8 mouse cellular contexts compared by ENCODE assay signal in genomic region chr7:27526039-27526827, GRCm38 (mm10). TPM values are rescaled to one million over a fixed set of nuclear protein-coding genes. Genes with fewer than 3 reads are reported as not detected.
DNase-seq lines count a peak whose midpoint lies in the region; ATAC-seq and TF ChIP-seq lines count a peak whose summit lies in the region.

No protein-coding gene starts in this region.

- no peak overlapping the region for H3K27ac ChIP-seq in embryonic facial prominence, embryonic 12.5 days
- H3K27ac ChIP-seq in heart, embryonic 13.5 days (replicated peaks), result 0 out of 2 replicates have a peak overlapping the region, but pooled peaks have one; percentile 4
- no peak overlapping the region for H3K27ac ChIP-seq in kidney, embryonic 16.5 days (ENCODE audit: low read length)
- H3K27ac ChIP-seq in liver, embryonic 11.5 days (ENCODE audit: low read depth, low read length), result peak overlapping the region; percentile 40
- H3K27ac ChIP-seq in stomach, embryonic 15.5 days, result 0 out of 2 replicates have a peak overlapping the region, but pooled peaks have one; percentile 6

- no peak overlapping the region for H3K4me2 ChIP-seq in embryonic facial prominence, embryonic 12.5 days (replicated peaks)
- peak overlapping the region; percentile 28; the same call in 1 of the 2 replicates for H3K4me2 ChIP-seq in heart, embryonic 13.5 days
- H3K4me2 ChIP-seq in kidney, embryonic 16.5 days (replicated peaks; ENCODE audit: low read depth, low read length), result no peak overlapping the region
- H3K4me2 ChIP-seq in liver, embryonic 11.5 days, result peak overlapping the region; percentile 41
- H3K4me2 ChIP-seq in stomach, embryonic 15.5 days, result no peak overlapping the region

- no peaks in the 10 kb centered on the region for H3K79me2 ChIP-seq in C2C12 (ENCODE audit: control insufficient read depth, insufficient read depth)

- no peak overlapping the region for H3K4me3 ChIP-seq in C2C12 (ENCODE audit: insufficient read depth, poor library complexity, severe bottlenecking)
- no peak overlapping the region for H3K4me3 ChIP-seq in embryonic facial prominence, embryonic 12.5 days
- H3K4me3 ChIP-seq in heart, embryonic 13.5 days, result no peak overlapping the region
- no peak overlapping the region for H3K4me3 ChIP-seq in kidney, embryonic 16.5 days (ENCODE audit: low read length)
- no peak overlapping the region for H3K4me3 ChIP-seq in liver, embryonic 11.5 days (ENCODE audit: low read depth, low read length)
- H3K4me3 ChIP-seq in stomach, embryonic 15.5 days (replicated peaks), result no peak overlapping the region

- H3K9me3 ChIP-seq in embryonic facial prominence, embryonic 12.5 days, result no peaks in the 10 kb centered on the region
- H3K9me3 ChIP-seq in heart, embryonic 13.5 days, result no peaks in the 10 kb centered on the region
- H3K9me3 ChIP-seq in kidney, embryonic 16.5 days (ENCODE audit: low read length), result no peaks in the 10 kb centered on the region
- H3K9me3 ChIP-seq in liver, embryonic 11.5 days (ENCODE audit: control insufficient read depth, low read length), result no peaks in the 10 kb centered on the region
- no peaks in the 10 kb centered on the region for H3K9me3 ChIP-seq in stomach, embryonic 15.5 days

- no peaks in the 10 kb centered on the region for H3K79me3 ChIP-seq in C2C12 (ENCODE audit: low read depth)

- H3K4me1 ChIP-seq in embryonic facial prominence, embryonic 12.5 days, result no peaks in the 10 kb centered on the region
- H3K4me1 ChIP-seq in heart, embryonic 13.5 days, result peaks cover 10% of the 10 kb centered on the region
- no peaks in the 10 kb centered on the region for H3K4me1 ChIP-seq in kidney, embryonic 16.5 days (ENCODE audit: insufficient read depth, low read length)
- peaks cover 7% of the 10 kb centered on the region for H3K4me1 ChIP-seq in liver, embryonic 11.5 days (replicated peaks; ENCODE audit: control insufficient read depth, insufficient read depth, low read length)
- H3K4me1 ChIP-seq in stomach, embryonic 15.5 days, result no peaks in the 10 kb centered on the region

- WGBS in embryonic facial prominence, embryonic 12.5 days, result 26% methylated on average over 10 of the region's 10 CpGs
- 20% methylated on average over 10 of the region's 10 CpGs for WGBS in heart, embryonic 13.5 days
- 25% methylated on average over 10 of the region's 10 CpGs for WGBS in kidney, embryonic 16.5 days
- 23% methylated on average over 10 of the region's 10 CpGs for WGBS in liver, embryonic 11.5 days
- WGBS in stomach, embryonic 15.5 days, result 23% methylated on average over 10 of the region's 10 CpGs

- DNase-seq in adrenal gland, postnatal 36 days, result peak; percentile 84 to 85
- DNase-seq in liver, embryonic 11.5 days (ENCODE audit: low spot score), result peak; percentile 69
- peak; percentile 88 for DNase-seq in naive thymus-derived CD4-positive, alpha-beta T cell, adult 2 months (ENCODE audit: low read depth)

- TF ChIP-seq CTCF in C2C12 (IDR thresholded peaks at IDR 0.05; ENCODE audit: control insufficient read depth, insufficient read depth, insufficient read length), result peak; percentile 63

- H3K9ac ChIP-seq in embryonic facial prominence, embryonic 12.5 days, result no peak overlapping the region
- peak overlapping the region; percentile 4; the same call in 1 of the 2 replicates for H3K9ac ChIP-seq in heart, embryonic 13.5 days
- H3K9ac ChIP-seq in kidney, embryonic 16.5 days (replicated peaks; ENCODE audit: low read length), result no peak overlapping the region
- H3K9ac ChIP-seq in liver, embryonic 11.5 days (ENCODE audit: low read depth, low read length), result peak overlapping the region; percentile 59; the same call in 1 of the 2 replicates
- H3K9ac ChIP-seq in stomach, embryonic 15.5 days, result no peak overlapping the region

- H3K36me3 ChIP-seq in C2C12 (ENCODE audit: control insufficient read depth, insufficient read depth), result no peaks in the 10 kb centered on the region
- H3K36me3 ChIP-seq in embryonic facial prominence, embryonic 12.5 days, result peaks cover 16% of the 10 kb centered on the region
- peaks cover 25% of the 10 kb centered on the region for H3K36me3 ChIP-seq in heart, embryonic 13.5 days
- H3K36me3 ChIP-seq in kidney, embryonic 16.5 days (ENCODE audit: insufficient read depth, low read length), result 0 out of 2 replicates have a peak, but pooled peaks cover 7% of the 10 kb centered on the region
- no peaks in the 10 kb centered on the region for H3K36me3 ChIP-seq in liver, embryonic 11.5 days (ENCODE audit: control insufficient read depth, insufficient read depth, low read length)
- 0 out of 2 replicates have a peak, but pooled peaks cover 2% of the 10 kb centered on the region for H3K36me3 ChIP-seq in stomach, embryonic 15.5 days

- no peaks in the 10 kb centered on the region for H3K27me3 ChIP-seq in C2C12 (ENCODE audit: control insufficient read depth, insufficient read depth, insufficient read length)
- H3K27me3 ChIP-seq in embryonic facial prominence, embryonic 12.5 days, result no peaks in the 10 kb centered on the region
- no peaks in the 10 kb centered on the region for H3K27me3 ChIP-seq in heart, embryonic 13.5 days (replicated peaks)
- H3K27me3 ChIP-seq in kidney, embryonic 16.5 days (ENCODE audit: insufficient read depth, low read length), result no peaks in the 10 kb centered on the region
- no peaks in the 10 kb centered on the region for H3K27me3 ChIP-seq in liver, embryonic 11.5 days (replicated peaks; ENCODE audit: control insufficient read depth, insufficient read depth, low read length)
- H3K27me3 ChIP-seq in stomach, embryonic 15.5 days (replicated peaks), result no peaks in the 10 kb centered on the region

- peak; percentile 54; the same call in 1 of the 2 replicates for ATAC-seq in embryonic facial prominence, embryonic 12.5 days (ENCODE audit: insufficient number of reproducible peaks, insufficient read depth, low FRiP score, low TSS enrichment)
- ATAC-seq in heart, embryonic 13.5 days (ENCODE audit: extremely low read depth, insufficient number of reproducible peaks, low FRiP score, low TSS enrichment), result no peak; the same call in 1 of the 2 replicates
- ATAC-seq in kidney, embryonic 16.5 days (ENCODE audit: low FRiP score, low TSS enrichment), result peak; percentile 64
- peak; percentile 89 for ATAC-seq in liver, embryonic 11.5 days (replicated peaks; ENCODE audit: low FRiP score)
- peak; percentile 83 for ATAC-seq in stomach, embryonic 15.5 days (ENCODE audit: insufficient read depth, low FRiP score, low read depth)

- H3ac ChIP-seq in C2C12 (ENCODE audit: control insufficient read depth, insufficient read length, low read depth), result no peak overlapping the region

TF ChIP-seq in C2C12, 6 proteins besides CTCF, POLR2A, EP300 and RAD21 (continues in another document):
- no peak for TF ChIP-seq FOSL1 (IDR thresholded peaks at IDR 0.05; ENCODE audit: insufficient read depth, low read length, poor library complexity, severe bottlenecking)

RNA-seq across cellular contexts. Expression of gene Hipk4, which starts 3.2 kb away (rescaled TPM):
- polyA plus RNA-seq in C2C12 (2012; fragmentation: generic; extraction: Trizol), result 0.70 TPM
- total RNA-seq in adrenal gland, postnatal 36 days (2021), result under 1 TPM; 0.23 to 0.26 TPM
- polyA plus RNA-seq in embryonic facial prominence, embryonic 12.5 days (2016; fragmentation: Nextera tagmentation; extraction: Ambion mirVana), result 0.95 and 1.0 TPM in 2 replicates
- polyA plus RNA-seq in heart, embryonic 13.5 days (2015; fragmentation: Nextera tagmentation; extraction: Ambion mirVana), result 0.20 and 0.36 TPM in 2 replicates
- polyA plus RNA-seq in kidney, embryonic 16.5 days (2015; fragmentation: Nextera tagmentation; extraction: Ambion mirVana), result 0.70 and 0.73 TPM in 2 replicates
- polyA plus RNA-seq in liver, embryonic 11.5 days (2014; fragmentation: Nextera tagmentation; extraction: Ambion mirVana), result 0.33 and 0.40 TPM in 2 replicates
- polyA plus RNA-seq in stomach, embryonic 15.5 days (2015; fragmentation: Nextera tagmentation; extraction: Ambion mirVana), result 0.67 and 0.86 TPM in 2 replicates

RNA-seq across cellular contexts. Expression of gene Pld3, which starts 26.8 kb away (rescaled TPM):
- 60.5 TPM for polyA plus RNA-seq in C2C12 (2012; fragmentation: generic; extraction: Trizol)
- 100 to 1,000 TPM; 106 to 146 TPM for total RNA-seq in adrenal gland, postnatal 36 days (2021)
- 68.1 and 77.9 TPM in 2 replicates for polyA plus RNA-seq in embryonic facial prominence, embryonic 12.5 days (2016; fragmentation: Nextera tagmentation; extraction: Ambion mirVana)
- 62.5 and 65.9 TPM in 2 replicates for polyA plus RNA-seq in heart, embryonic 13.5 days (2015; fragmentation: Nextera tagmentation; extraction: Ambion mirVana)
- polyA plus RNA-seq in kidney, embryonic 16.5 days (2015; fragmentation: Nextera tagmentation; extraction: Ambion mirVana), result 121 and 122 TPM in 2 replicates
- 39.3 and 44.4 TPM in 2 replicates for polyA plus RNA-seq in liver, embryonic 11.5 days (2014; fragmentation: Nextera tagmentation; extraction: Ambion mirVana)
- 77.5 and 81.0 TPM in 2 replicates for polyA plus RNA-seq in stomach, embryonic 15.5 days (2015; fragmentation: Nextera tagmentation; extraction: Ambion mirVana)

RNA-seq across cellular contexts. Expression of gene 2310022A10Rik, which starts 26.8 kb away (rescaled TPM):
- 26.9 TPM for polyA plus RNA-seq in C2C12 (2012; fragmentation: generic; extraction: Trizol)
- total RNA-seq in adrenal gland, postnatal 36 days (2021), result 10 to 100 TPM; 15.0 to 15.8 TPM
- polyA plus RNA-seq in embryonic facial prominence, embryonic 12.5 days (2016; fragmentation: Nextera tagmentation; extraction: Ambion mirVana), result 33.5 and 35.8 TPM in 2 replicates
- polyA plus RNA-seq in heart, embryonic 13.5 days (2015; fragmentation: Nextera tagmentation; extraction: Ambion mirVana), result 30.6 and 34.5 TPM in 2 replicates
- 25.1 and 30.4 TPM in 2 replicates for polyA plus RNA-seq in kidney, embryonic 16.5 days (2015; fragmentation: Nextera tagmentation; extraction: Ambion mirVana)
- 33.9 and 35.1 TPM in 2 replicates for polyA plus RNA-seq in liver, embryonic 11.5 days (2014; fragmentation: Nextera tagmentation; extraction: Ambion mirVana)
- 21.0 and 23.4 TPM in 2 replicates for polyA plus RNA-seq in stomach, embryonic 15.5 days (2015; fragmentation: Nextera tagmentation; extraction: Ambion mirVana)

RNA-seq across cellular contexts. Expression of gene Prx, which starts 27.1 kb away (rescaled TPM):
- 5.3 TPM for polyA plus RNA-seq in C2C12 (2012; fragmentation: generic; extraction: Trizol)
- total RNA-seq in adrenal gland, postnatal 36 days (2021), result 1 to 10 TPM; 2.1 to 3.2 TPM
- 5.6 and 6.2 TPM in 2 replicates for polyA plus RNA-seq in embryonic facial prominence, embryonic 12.5 days (2016; fragmentation: Nextera tagmentation; extraction: Ambion mirVana)
- polyA plus RNA-seq in heart, embryonic 13.5 days (2015; fragmentation: Nextera tagmentation; extraction: Ambion mirVana), result 2.0 and 2.1 TPM in 2 replicates
- 4.9 and 5.1 TPM in 2 replicates for polyA plus RNA-seq in kidney, embryonic 16.5 days (2015; fragmentation: Nextera tagmentation; extraction: Ambion mirVana)
- polyA plus RNA-seq in liver, embryonic 11.5 days (2014; fragmentation: Nextera tagmentation; extraction: Ambion mirVana), result 0.80 and 0.84 TPM in 2 replicates
- polyA plus RNA-seq in stomach, embryonic 15.5 days (2015; fragmentation: Nextera tagmentation; extraction: Ambion mirVana), result 3.1 and 3.5 TPM in 2 replicates

RNA-seq across cellular contexts. Expression of gene Sertad1, which starts 39.5 kb away (rescaled TPM):
- 87.3 TPM for polyA plus RNA-seq in C2C12 (2012; fragmentation: generic; extraction: Trizol)
- total RNA-seq in adrenal gland, postnatal 36 days (2021), result 10 to 100 TPM; 30.0 to 38.4 TPM
- 31.1 and 32.0 TPM in 2 replicates for polyA plus RNA-seq in embryonic facial prominence, embryonic 12.5 days (2016; fragmentation: Nextera tagmentation; extraction: Ambion mirVana)
- 32.3 and 37.1 TPM in 2 replicates for polyA plus RNA-seq in heart, embryonic 13.5 days (2015; fragmentation: Nextera tagmentation; extraction: Ambion mirVana)
- 42.3 and 45.8 TPM in 2 replicates for polyA plus RNA-seq in kidney, embryonic 16.5 days (2015; fragmentation: Nextera tagmentation; extraction: Ambion mirVana)
- 23.0 and 24.3 TPM in 2 replicates for polyA plus RNA-seq in liver, embryonic 11.5 days (2014; fragmentation: Nextera tagmentation; extraction: Ambion mirVana)
- polyA plus RNA-seq in stomach, embryonic 15.5 days (2015; fragmentation: Nextera tagmentation; extraction: Ambion mirVana), result 35.3 and 36.7 TPM in 2 replicates

Comparison
In these comparisons a context has a peak if more than half of its experiments do, and no peak if none do; other contexts are left out.
1. H3K27ac ChIP-seq: peak in heart, embryonic 13.5 days (single experiment), liver, embryonic 11.5 days (single experiment) and stomach, embryonic 15.5 days (single experiment); none in embryonic facial prominence, embryonic 12.5 days (single experiment) and kidney, embryonic 16.5 days (single experiment).
2. H3K4me2 ChIP-seq: peak in heart, embryonic 13.5 days (single experiment) and liver, embryonic 11.5 days (single experiment); none in embryonic facial prominence, embryonic 12.5 days (single experiment), kidney, embryonic 16.5 days (single experiment) and stomach, embryonic 15.5 days (single experiment).
3. H3K9ac ChIP-seq: peak in heart, embryonic 13.5 days (single experiment) and liver, embryonic 11.5 days (single experiment); none in embryonic facial prominence, embryonic 12.5 days (single experiment), kidney, embryonic 16.5 days (single experiment) and stomach, embryonic 15.5 days (single experiment).
4. Peak in every context shown above with its lines, with median percentiles within 50 percentile points of each other: DNase-seq.